Mouse (Mus musculus) limb, embryonic 15.5 days (tissue): ENCODE results near the gene Large1. TPM values are rescaled to one million over a fixed set of nuclear protein-coding genes. Genes with fewer than 3 reads are reported as not detected.
"Not testable (repeated sequence)": the region's sequence is repeated elsewhere in the genome, so short reads cannot be mapped to it uniquely, and the experiment has no call there.

Source experiments
- ATAC-seq: fragments of 200-750 bp; cut with Nextera tagmentation; 2 replicates; pipeline ENCODE4 v1.8.0; 2017; ENCODE audit warnings: low read depth, moderate TSS enrichment; ENCODE audit not compliant: insufficient number of reproducible peaks, low FRiP score, low TSS enrichment
- H3K27ac ChIP-seq: fragments of 300-500 bp; sonication (generic); 2 replicates; pipeline ENCODE4 v1.5.1; 2015; ENCODE audit warnings: moderate library complexity, mild to moderate bottlenecking, inconsistent platforms
- H3K27me3 ChIP-seq: fragments of 300-500 bp; sonication (generic); 2 replicates; pipeline ENCODE4 v1.6.1; 2015; ENCODE audit warnings: inconsistent platforms
- H3K36me3 ChIP-seq: fragments of 300-500 bp; sonication (generic); 2 replicates; pipeline ENCODE4 v1.6.1; 2015; ENCODE audit warnings: inconsistent platforms
- H3K4me1 ChIP-seq: fragments of 300-500 bp; sonication (generic); 2 replicates; pipeline ENCODE4 v1.6.1; 2015; ENCODE audit warnings: inconsistent platforms
- H3K4me2 ChIP-seq: fragments of 300-500 bp; sonication (generic); 2 replicates; pipeline ENCODE4 v1.6.1; 2015; ENCODE audit warnings: mild to moderate bottlenecking, inconsistent platforms
- H3K4me3 ChIP-seq: fragments of 300-500 bp; sonication (generic); 2 replicates; pipeline ENCODE4 v1.5.1; 2015; ENCODE audit warnings: mild to moderate bottlenecking, inconsistent platforms
- H3K9ac ChIP-seq: fragments of 300-500 bp; sonication (generic); 2 replicates; pipeline ENCODE4 v1.6.1; 2015; ENCODE audit warnings: inconsistent platforms
- H3K9me3 ChIP-seq: fragments of 300-500 bp; sonication (generic); 2 replicates; pipeline ENCODE4 v1.6.1; 2016; ENCODE audit warnings: inconsistent platforms
- WGBS: fragments of 180-500 bp; shearing (Covaris S2); methylation state at CpG from one replicate; pipeline ENCODE4 v1.1.7; 2015; 5-methylcytosine and 5-hydroxymethylcytosine counted together
- polyA plus RNA-seq: library from polyadenylated mRNA; unstranded; fragments of >200 nt; fragmentation: Nextera tagmentation; extraction: Ambion mirVana; gene quantifications from 2 replicates; pipeline ENCODE4 v1.2.1, GENCODE M21; 2015

The Large1 gene
- polyA plus RNA-seq, 1 experiment from 2014 or later: 6.9 TPM

- Histone ChIP-seq H3K4me2 (no peak overlapping the region), H3K4me1 (no peaks in the 10 kb centered on the region), H3K4me3 (no peak overlapping the region), H3K36me3 (no peaks in the 10 kb centered on the region), H3K9me3 (no peaks in the 10 kb centered on the region), H3K27ac (no peak overlapping the region), H3K27me3 (no peaks in the 10 kb centered on the region), H3K9ac (no peak overlapping the region)
- ATAC-seq: no peak
- 89% methylated on average over 3 of the region's 3 CpGs for WGBS
Measured at GRCm38 (mm10) chr8:73147236-73147635, 206.1 kb downstream of the Large1 start.

- WGBS: 46% methylated on average over 1 of the region's 1 CpGs
- no peak overlapping the region for H3K27ac ChIP-seq
- H3K9ac ChIP-seq: no peak overlapping the region
- H3K9me3 ChIP-seq: no peaks in the 10 kb centered on the region
- H3K36me3 ChIP-seq: no peaks in the 10 kb centered on the region
- H3K4me3 ChIP-seq: no peak overlapping the region
- ATAC-seq: no peak
- no peak overlapping the region for H3K4me2 ChIP-seq
- H3K27me3 ChIP-seq: no peaks in the 10 kb centered on the region
- no peaks in the 10 kb centered on the region for H3K4me1 ChIP-seq
Measured at GRCm38 (mm10) chr8:73142660-73143395, 210.5 kb downstream of the Large1 start.

- H3K4me1 ChIP-seq: no peaks in the 10 kb centered on the region
- no peaks in the 10 kb centered on the region for H3K9me3 ChIP-seq
- no peak overlapping the region for H3K4me3 ChIP-seq
- no peak for ATAC-seq
- H3K27ac ChIP-seq: no peak overlapping the region
- H3K27me3 ChIP-seq: no peaks in the 10 kb centered on the region
- WGBS: 83% methylated on average over 6 of the region's 6 CpGs
- no peak overlapping the region for H3K4me2 ChIP-seq
- H3K9ac ChIP-seq: no peak overlapping the region
- H3K36me3 ChIP-seq: peaks cover 6% of the 10 kb centered on the region; the same call in 1 of the 2 replicates
Measured at GRCm38 (mm10) chr8:73135397-73135796, 217.9 kb downstream of the Large1 start.

GRCm38 (mm10) chr8:73132080-73132479 is 221.3 kb downstream of the Large1 start:
- ATAC-seq: no peak
- H3K4me1 ChIP-seq: no peaks in the 10 kb centered on the region
- 83% methylated on average over 2 of the region's 2 CpGs for WGBS

GRCm38 (mm10) chr8:73123864-73124499 is 229.4 kb downstream of the Large1 start:
- H3K4me3 ChIP-seq: no peak overlapping the region
- 57% methylated on average over 5 of the region's 5 CpGs for WGBS
- no peak overlapping the region for H3K27ac ChIP-seq
- no peaks in the 10 kb centered on the region for H3K4me1 ChIP-seq
- H3K9me3 ChIP-seq: no peaks in the 10 kb centered on the region
- H3K4me2 ChIP-seq: no peak overlapping the region
- no peak overlapping the region for H3K9ac ChIP-seq
- H3K27me3 ChIP-seq: no peaks in the 10 kb centered on the region
- H3K36me3 ChIP-seq: no peaks in the 10 kb centered on the region
- ATAC-seq: no peak

More at GRCm38 (mm10) chr8:73132080-73132479, 221.3 kb downstream of the Large1 start:
- Histone ChIP-seq H3K4me3 (no peak overlapping the region), H3K36me3 (peaks cover 11% of the 10 kb centered on the region; the same call in 1 of the 2 replicates), H3K27ac (no peak overlapping the region), H3K4me2 (no peak overlapping the region), H3K9me3 (no peaks in the 10 kb centered on the region), H3K27me3 (no peaks in the 10 kb centered on the region), H3K9ac (no peak overlapping the region)

- Histone ChIP-seq H3K4me3 (no peak overlapping the region), H3K4me1 (no peaks in the 10 kb centered on the region), H3K9ac (no peak overlapping the region), H3K36me3 (no peaks in the 10 kb centered on the region), H3K27me3 (no peaks in the 10 kb centered on the region), H3K9me3 (no peaks in the 10 kb centered on the region), H3K27ac (no peak overlapping the region), H3K4me2 (no peak overlapping the region)
- no peak for ATAC-seq
- WGBS: 95% methylated on average over 1 of the region's 1 CpGs
Measured at GRCm38 (mm10) chr8:73112332-73112895, 240.9 kb downstream of the Large1 start.

GRCm38 (mm10) chr8:73104089-73104488 is 249.3 kb downstream of the Large1 start:
- H3K27me3 ChIP-seq: no peaks in the 10 kb centered on the region
- H3K9me3 ChIP-seq: no peaks in the 10 kb centered on the region
- no peak overlapping the region for H3K9ac ChIP-seq
- WGBS: 76% methylated on average over 1 of the region's 1 CpGs
- no peak for ATAC-seq
- H3K4me2 ChIP-seq: no peak overlapping the region
- no peaks in the 10 kb centered on the region for H3K36me3 ChIP-seq
- no peak overlapping the region for H3K27ac ChIP-seq
- H3K4me1 ChIP-seq: no peaks in the 10 kb centered on the region
- no peak overlapping the region for H3K4me3 ChIP-seq

- WGBS: 53% methylated on average over 5 of the region's 5 CpGs
- no peak for ATAC-seq
Measured at GRCm38 (mm10) chr8:73101069-73101468, 252.3 kb downstream of the Large1 start.

GRCm38 (mm10) chr8:73100607-73101006 is 252.7 kb downstream of the Large1 start:
- 16% methylated on average over 3 of the region's 3 CpGs for WGBS
- H3K9ac ChIP-seq, H3K4me3 ChIP-seq, H3K4me2 ChIP-seq, H3K27me3 ChIP-seq, H3K27ac ChIP-seq, ATAC-seq, H3K9me3 ChIP-seq, H3K4me1 ChIP-seq, H3K36me3 ChIP-seq: not testable (repeated sequence)

More at GRCm38 (mm10) chr8:73101069-73101468, 252.3 kb downstream of the Large1 start:
- Histone ChIP-seq H3K27me3 (no peaks in the 10 kb centered on the region), H3K36me3 (no peaks in the 10 kb centered on the region), H3K4me2 (no peak overlapping the region), H3K27ac (no peak overlapping the region), H3K4me3 (no peak overlapping the region), H3K4me1 (no peaks in the 10 kb centered on the region), H3K9me3 (no peaks in the 10 kb centered on the region), H3K9ac (no peak overlapping the region)

GRCm38 (mm10) chr8:73099542-73099941 is 253.8 kb downstream of the Large1 start:
- H3K27me3 ChIP-seq: no peaks in the 10 kb centered on the region
- H3K9me3 ChIP-seq: no peaks in the 10 kb centered on the region
- no peak overlapping the region for H3K9ac ChIP-seq
- WGBS: 83% methylated on average over 3 of the region's 3 CpGs
- H3K4me1 ChIP-seq: no peaks in the 10 kb centered on the region
- no peak overlapping the region for H3K27ac ChIP-seq
- no peak for ATAC-seq
- no peak overlapping the region for H3K4me2 ChIP-seq
- H3K4me3 ChIP-seq: no peak overlapping the region
- no peaks in the 10 kb centered on the region for H3K36me3 ChIP-seq

GRCm38 (mm10) chr8:73096952-73097351 is 256.4 kb downstream of the Large1 start:
- H3K9me3 ChIP-seq: no peaks in the 10 kb centered on the region
- no peaks in the 10 kb centered on the region for H3K4me1 ChIP-seq
- no peak overlapping the region for H3K4me3 ChIP-seq
- H3K36me3 ChIP-seq: no peaks in the 10 kb centered on the region
- 78% methylated on average over 2 of the region's 2 CpGs for WGBS
- H3K9ac ChIP-seq: no peak overlapping the region
- no peak for ATAC-seq
- H3K4me2 ChIP-seq: no peak overlapping the region
- no peaks in the 10 kb centered on the region for H3K27me3 ChIP-seq
- no peak overlapping the region for H3K27ac ChIP-seq

- not testable (repeated sequence) for H3K27me3 ChIP-seq, H3K9ac ChIP-seq, ATAC-seq, H3K4me1 ChIP-seq, H3K27ac ChIP-seq, H3K36me3 ChIP-seq, H3K4me2 ChIP-seq, H3K4me3 ChIP-seq, H3K9me3 ChIP-seq
- WGBS: 97% methylated on average over 1 of the region's 1 CpGs
Measured at GRCm38 (mm10) chr8:73077746-73078145, 275.6 kb downstream of the Large1 start.
